Mouse (Mus musculus) lung, adult 2 months (tissue): ENCODE measurements at regions not wholly inside any gene's neighbourhood (a gene's known extent, or its start where the extent isn't known, plus 50 kb on each side); places are given as distances from the start of the nearest gene placed in this dataset.

Experiments
- CTCF ChIP-seq: fragments of 200-500 bp; IDR thresholded peaks from 2 replicates; pipeline ENCODE4 v1.5.1; 2011; ENCODE audit warnings: mild to moderate bottlenecking, low read length, control low read depth; ENCODE audit not compliant: insufficient read depth
- POLR2A ChIP-seq: fragments of 200-500 bp; IDR thresholded peaks from 2 replicates; pipeline ENCODE4 v1.6.1; 2011; ENCODE audit warnings: low read depth, mild to moderate bottlenecking, control low read depth, low read length, borderline replicate concordance; ENCODE audit errors: extremely low read depth

DNA sequence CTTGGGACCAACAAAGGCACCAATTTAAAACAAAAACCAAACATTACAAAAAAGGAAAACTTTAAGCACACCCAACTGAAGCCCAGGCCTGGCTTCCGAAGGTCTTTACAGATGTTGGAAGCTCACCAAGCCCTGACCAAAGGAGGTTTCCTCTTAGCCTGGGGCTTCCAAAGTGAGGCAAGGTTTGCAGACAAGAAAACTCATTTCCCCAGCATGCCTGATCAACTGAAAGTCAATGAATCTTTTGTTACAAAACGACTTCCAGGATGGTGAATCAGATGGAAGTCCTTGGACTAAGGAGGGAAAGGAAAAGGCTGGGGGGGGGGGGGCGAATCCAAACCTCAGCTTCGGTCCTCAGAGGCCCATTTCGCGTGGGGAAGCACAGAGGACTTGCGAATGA, 697.3 kb downstream of the Cypt12 start:
- TF ChIP-seq POLR2A (no peak), CTCF (no peak)
